Mouse (Mus musculus) right cerebral cortex, postnatal 36 days (tissue): ENCODE results near the gene Dgkh.
A peak's percentile ranks its signal among the peaks of the same experiment; 100 is the strongest.

ENCODE experiments used
- DNase-seq, 2 experiments: peaks; one replicate each; pipeline ENCODE4 v3.0.0; 2022; ENCODE audit warnings: low spot score in 2 of 2, mixed read lengths in 1 of 2

Dgkh gene

DNA sequence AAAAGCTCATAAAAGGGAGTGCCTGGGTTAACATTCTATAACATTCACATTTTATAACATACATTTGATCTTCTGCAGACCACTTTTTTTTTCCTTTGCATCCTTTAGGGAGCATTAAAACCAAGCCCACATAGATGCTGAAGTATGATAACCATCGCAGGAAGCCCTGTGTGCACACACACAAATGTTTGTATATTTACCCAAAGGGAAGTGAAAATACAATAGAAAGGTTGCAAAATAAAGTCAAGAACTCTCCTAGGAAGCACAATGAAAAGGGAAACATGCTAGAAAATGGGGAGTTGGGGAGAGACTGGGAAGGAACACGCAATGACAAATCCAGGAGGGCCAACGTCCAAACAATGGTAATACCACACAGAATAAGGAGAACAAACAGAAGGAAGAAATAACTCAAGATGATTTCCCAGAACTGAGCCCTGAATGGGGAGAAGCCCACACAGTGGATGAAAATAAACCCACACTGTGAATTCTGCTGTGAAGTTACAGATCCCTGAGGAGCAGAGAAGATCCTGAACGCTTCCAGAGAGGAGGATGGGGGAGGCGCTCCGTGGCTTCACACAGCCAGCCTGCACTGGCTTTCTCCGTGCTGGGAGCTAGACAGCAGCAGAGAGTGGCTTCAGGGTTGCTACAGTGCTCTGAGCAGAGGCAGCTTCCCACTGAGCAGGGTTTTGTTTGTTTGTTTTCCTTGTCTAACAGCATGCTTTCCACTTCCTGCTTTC, 54.6 kb downstream of the Dgkh start:
- DNase-seq: peak; percentile 80 to 89

DNA sequence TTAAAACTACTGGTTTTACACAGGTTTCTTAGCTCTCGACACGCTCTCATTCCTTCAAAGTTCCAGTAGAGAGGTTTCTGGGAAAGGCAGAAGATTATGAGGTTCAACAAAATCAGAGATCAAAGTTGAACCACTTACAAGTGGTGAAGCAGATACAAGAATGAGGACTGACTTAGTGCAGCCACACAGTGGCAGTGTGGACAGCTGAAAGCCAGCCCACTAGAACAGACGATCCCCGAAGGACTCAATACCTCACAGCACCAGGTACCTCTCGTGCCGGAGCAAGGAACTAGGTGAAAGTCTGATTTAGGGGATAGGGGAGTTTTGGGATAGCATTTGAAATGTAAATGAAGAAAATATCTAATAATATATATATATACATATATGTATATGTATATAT, 56.1 kb downstream of the Dgkh start:
- no peak for DNase-seq

DNA sequence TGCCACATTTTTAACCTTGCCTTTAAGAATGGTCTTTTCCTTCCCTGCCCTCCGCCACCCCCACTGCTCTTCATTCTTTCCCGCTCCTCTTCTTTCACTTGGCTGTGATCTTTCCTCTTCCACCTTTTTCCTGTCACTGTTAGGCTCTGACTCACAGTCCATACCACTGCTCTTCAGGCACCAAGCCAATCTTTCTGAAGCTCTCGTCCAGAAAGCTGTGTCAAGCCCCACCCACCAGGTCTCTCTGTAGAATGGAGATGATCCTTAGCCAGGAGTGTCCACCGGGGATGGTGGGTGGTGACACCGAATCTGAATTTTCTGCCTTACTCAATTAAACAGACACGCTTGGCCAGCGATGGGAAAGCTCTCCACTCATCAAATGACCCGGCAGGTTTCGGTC, 58.0 kb downstream of the Dgkh start:
- DNase-seq: no peak

DNA sequence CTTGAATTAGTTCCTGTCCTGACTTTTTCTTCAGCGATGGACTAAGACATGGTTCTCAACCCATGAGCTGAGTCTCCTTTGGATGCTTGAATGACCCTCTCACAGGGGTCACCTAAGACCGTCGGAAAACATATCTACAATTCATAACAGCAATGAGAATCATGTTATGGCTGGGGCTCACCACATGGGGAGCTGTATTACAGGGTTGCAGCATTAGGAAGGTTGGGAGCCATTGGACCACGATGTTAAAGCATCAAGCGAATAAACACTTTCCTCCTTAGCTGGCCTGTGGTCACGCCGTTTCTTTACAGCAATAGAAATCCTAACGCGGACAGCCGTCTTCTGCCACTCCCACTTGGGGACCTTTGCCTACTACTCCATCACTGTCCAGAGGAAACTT, 62.6 kb downstream of the Dgkh start:
- no peak for DNase-seq

DNA sequence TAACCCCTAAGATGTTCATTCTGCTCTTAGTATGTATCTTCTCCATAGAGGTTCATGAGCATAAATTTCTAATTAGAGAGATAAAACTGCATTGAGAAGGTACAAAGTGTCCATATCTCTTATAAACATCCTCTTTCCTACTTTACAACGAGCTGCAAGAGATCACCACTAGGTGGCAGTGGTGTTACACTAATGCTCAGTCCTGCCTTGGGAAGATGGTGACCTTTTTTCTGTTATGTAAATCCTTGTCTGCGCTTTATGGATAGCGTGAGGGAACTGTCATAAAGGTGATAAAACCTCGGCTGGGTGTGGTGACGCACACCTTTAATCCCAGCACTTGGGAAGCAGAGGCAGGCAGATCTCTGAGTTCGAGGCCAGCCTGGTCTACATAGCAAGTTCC, 64.3 kb downstream of the Dgkh start:
- DNase-seq: peak; percentile 60 to 62

DNA sequence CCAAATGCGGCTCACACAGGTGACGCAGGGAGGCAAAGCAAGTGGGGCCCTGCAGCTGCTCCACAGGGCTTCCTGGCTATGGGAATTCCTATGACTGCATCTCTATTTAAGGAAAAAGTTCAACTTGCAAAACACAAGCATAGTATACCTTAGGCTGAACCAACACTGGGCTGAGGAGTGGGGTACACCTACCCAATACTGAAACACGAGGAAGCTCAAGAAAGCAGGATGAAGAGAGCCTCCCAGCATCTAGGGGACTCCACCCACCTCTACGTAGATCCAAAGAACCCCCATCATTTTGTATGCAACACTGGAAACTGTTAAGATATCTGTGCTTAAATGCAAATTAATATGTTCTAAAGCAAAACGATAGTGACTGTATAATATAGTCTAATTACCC, 64.8 kb downstream of the Dgkh start:
- no peak for DNase-seq

DNA sequence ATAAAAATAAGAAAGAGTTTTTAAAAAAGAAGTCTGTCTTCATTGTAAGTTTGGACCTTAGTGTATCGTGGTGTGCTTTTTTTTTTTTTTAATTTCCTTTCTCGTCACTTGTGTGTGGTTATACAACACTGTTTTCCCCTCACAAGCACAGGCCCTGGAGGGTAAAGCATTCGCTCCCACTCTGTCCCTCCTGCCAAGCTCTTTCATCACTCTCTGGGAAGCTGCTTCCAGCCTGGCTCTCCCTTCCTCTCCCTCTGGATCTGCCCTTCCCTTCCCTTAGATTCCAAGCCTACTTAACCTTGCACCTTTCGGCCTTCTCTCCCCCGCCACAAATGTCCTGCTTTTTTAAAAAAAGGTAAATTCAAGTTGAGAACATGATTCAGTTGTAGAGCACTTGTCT, 69.9 kb downstream of the Dgkh start:
- no peak for DNase-seq

DNA sequence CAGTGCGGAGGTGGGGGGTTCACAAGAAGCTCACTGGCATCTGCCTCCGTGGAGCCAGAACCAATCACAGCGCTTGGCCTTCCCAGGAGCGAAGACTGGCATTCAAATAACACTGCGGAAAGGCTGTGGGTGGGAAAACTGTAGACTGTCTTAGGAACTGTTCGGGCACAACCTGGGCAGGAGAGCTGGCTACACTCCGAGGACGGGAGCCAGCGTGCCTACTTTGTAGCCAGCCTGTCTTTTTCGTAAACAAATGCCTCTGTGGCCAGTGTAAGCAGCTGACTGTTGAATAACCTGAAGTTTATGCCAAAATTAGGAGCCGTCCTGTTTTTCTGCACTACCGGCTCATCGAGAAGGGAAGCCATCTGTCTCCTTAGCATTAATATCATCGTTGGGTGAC, 71.1 kb downstream of the Dgkh start:
- DNase-seq: peak in 1 of 2 experiments; percentile 20

DNA sequence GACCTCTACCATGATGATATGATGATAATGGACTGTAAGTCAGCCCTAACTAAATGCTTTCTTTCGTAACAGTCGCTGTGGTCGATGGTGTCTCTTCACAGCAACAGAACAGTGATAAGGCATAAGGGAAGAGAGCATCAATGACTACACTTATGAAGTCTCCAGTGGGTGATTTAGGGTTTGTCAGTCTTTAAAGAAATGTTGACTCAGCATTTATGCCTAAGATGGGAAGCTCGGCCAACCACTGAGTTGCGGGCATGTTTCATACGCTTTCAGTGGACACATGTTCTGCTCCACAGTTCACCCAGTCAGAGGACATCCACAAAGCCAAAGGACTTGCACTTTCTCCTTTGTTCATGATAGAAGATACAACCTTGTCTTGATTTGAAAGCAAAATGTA, 73.9 kb downstream of the Dgkh start:
- no peak for DNase-seq

DNA sequence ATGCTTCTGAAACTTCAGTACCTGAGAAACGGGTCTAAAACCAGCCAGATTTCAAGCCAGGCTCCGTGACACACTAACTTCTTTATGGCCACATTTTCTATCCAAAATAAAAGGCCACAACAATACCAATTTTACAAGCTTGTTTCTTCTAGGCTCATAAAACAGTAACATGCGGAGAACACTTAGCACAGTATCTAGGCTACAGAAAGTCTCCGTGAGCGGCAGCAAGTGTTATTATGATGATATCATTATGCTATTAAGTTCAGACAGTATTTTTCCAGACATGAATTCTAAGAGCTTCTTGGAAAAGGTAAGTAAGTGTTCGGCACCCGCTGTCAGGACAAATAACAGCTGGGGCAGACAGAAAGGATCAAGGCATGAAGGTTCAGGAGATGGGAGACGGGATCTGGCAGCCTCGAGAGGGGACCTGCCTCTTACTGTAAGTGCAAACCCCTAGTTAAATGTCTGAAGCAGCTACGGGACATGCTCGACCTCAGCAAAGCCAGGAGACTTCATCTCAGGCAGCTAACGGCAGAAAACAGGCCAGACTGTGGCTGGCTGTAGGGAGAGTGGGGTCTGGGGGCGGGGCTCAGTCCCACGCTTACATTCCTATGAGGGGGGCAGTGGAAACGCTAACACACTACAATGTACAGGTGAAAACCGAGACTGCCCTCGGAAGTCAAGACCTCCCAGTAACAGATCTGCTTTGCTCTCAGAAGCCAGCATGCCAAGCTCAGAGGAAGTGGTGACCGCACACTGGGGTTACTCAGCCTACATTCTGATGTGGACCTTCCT, 75.5 kb downstream of the Dgkh start:
- DNase-seq: no peak

DNA sequence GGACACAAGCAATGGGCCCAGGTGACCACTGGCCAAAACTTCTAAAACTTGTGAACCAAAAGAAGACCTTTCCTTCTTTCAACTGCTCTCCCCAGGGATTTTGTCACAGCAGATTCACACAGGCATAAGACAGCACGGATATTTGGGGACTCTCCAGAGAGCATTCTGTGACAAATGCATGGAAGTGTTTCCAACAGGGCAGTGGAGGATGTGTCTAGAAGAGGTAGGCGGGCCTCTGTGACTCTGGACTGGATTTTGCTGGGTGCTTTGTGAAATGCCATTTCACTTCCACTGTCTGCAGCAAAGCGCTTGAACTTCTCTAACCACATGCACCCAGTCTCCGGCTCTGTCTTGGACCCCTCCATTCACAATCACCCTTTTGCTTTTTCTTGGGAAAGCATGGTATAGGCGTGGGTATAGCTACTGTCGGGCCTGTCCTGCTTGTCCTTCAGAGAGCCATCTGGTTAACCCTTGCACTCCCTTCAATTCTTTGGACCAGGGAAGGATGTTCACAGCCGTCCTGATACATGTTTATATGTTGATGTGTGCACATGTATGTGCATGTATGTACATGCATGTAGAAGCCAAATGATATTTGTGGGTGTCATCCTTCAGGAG, 77.5 kb downstream of the Dgkh start:
- DNase-seq: peak in 1 of 2 experiments; percentile 53

DNA sequence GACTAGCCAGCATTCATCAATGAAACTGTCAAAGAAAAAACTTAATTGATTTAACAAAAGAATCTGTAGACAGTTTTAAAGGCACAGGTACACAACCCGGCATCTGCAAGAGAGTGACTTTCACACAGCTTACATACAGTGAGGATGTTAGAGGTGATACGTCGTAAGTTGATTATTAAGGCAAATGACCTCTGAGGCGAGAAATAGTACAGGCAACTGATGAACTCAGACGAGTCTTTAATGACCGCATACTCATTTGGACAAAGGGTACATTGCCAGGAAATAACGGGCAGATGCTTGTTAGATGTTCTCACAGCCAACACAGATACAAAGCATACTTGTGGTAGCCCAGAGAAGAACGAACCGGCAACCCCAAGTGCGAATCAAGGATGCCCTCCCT, 78.4 kb downstream of the Dgkh start:
- no peak for DNase-seq

DNA sequence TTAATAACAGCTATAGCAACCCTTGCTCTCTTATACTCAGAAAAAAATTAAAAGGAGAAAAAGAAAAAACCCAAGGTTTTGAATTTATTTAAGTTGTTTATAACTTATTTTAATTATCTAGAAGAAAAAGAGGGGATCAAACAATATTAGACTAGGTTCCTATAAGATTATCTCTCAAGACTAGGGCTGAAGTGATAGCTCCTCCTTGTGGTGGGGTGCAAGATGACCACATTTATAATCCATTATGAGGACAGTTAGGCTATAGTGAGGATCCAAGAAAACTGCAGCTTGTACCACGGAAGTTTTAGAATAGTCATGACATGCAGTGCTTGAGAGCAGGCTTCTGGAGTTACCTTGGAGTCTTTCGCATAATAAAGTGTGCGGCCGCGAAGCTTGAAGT, 79.2 kb downstream of the Dgkh start:
- no peak for DNase-seq

DNA sequence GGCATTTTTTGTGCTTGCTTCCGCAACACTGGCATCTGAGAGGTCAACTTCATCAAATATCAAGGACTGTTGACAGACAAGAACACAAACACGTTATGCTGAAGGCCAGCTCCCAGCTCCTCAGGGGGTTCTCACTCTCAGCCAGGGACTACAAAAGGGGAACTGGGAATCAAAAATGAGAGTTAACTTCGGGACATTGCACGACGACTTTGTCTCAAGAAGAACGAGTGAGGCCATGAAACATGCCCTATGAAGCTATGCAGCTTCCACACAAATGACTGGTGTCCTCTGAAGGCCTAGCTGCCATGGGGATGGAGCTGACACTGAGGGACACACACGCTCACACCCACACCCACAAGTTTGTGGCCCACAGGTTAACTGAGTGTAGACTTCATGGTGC, 80.9 kb downstream of the Dgkh start:
- DNase-seq: no peak

DNA sequence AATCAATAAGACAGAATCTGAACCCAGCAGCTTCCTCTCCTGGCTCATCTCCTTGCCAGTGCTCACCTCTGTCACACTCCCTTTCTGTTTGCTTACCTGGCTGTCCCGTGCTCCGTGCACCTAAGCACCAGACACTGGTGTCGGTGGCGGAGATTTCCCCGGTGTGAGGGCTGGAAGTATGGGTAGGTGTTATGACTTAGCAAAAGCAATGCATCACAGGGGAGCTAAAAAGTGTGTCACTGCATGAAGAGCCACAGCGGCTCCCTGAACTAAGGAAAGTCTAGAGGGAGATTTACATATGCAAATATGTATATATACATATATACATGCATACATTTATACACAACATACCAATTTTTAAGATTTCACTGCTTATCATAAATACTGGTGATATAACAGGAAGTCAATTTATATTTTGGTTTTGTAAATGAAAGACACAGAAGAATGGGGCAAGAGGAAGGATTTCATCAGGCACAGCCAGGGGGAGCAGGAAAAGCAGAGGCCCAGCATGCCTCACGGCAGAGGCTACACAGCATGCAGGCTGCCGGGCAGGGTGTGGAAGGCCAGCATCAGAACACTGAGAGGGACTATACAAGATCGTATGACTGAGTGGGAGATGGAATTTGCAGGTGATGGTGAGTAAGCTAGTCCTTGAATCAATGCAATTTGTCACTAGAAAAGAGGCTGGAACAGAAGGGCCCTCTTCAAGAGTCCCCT, 82.0 kb downstream of the Dgkh start:
- no peak for DNase-seq

DNA sequence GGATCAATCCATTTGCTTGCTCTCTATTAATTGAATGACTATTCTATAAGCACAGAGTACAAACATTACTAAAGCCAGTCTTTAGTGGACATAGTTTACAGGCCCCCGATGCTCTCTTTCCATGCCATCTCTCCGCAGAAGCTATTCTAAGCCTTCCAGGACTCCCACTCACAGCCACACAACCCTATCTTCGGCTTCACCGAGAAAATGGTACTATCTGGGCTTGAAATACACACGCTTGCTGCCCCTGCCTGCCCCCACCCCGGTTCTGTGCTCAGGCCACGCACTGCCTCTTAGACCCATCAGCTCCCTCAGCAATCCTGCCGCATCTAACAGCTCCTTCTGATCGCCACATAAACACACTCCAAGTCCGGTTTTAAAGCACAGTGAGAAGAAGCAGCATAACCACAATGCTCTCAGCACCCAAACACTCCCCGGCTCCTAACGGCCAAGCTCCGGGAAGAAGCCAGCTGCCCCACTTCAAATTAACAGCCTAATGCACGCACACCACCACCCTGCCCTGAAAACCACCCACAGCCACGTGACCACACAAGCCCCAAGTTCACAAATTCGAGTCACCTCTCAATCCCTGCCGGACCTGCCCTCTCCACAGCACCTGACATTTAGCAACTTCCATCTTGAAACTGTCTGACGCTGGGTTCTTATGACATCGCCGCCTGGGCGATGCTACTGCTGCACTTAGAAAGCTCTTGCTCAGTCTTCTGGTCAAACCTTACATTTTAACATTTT, 82.9 kb downstream of the Dgkh start:
- DNase-seq: no peak

DNA sequence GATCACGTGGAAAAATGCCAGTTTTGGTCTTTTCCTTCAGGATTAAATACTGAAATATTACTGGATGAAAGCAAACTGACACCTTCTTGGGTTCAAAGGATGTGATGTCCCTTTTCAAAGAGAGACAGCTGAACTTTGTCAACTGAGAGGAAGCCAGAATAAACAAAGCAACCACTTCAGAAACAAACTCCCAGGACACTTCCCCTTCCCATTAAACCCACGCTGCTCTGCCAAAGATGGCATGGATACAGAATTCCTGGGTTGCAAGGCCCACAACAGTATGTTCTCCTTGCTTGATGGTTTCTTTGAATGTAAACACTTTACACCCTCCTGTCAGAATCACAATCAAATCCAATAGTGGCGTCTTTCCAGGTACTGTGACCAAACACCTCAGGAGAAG, 87.0 kb downstream of the Dgkh start:
- DNase-seq: no peak

DNA sequence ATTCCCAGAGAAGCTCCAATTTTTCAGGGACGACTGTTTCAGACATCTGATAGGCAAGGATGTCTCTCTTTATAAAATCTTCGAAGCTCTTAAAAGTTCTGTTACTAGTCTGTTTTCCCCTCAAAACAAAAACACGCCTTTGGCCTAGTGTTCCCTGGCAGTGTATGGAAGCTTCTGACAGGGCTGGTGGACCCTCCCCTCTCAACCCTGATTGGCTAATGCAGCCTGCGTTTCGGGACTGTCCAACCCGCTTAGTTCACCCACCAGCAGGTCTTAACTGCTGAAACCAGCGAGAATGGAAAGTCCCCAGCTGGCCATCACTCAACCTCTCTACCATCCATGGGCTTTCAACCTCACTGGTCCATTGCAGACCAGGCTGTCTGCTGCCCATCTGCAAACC, 91.3 kb downstream of the Dgkh start:
- no peak for DNase-seq

DNA sequence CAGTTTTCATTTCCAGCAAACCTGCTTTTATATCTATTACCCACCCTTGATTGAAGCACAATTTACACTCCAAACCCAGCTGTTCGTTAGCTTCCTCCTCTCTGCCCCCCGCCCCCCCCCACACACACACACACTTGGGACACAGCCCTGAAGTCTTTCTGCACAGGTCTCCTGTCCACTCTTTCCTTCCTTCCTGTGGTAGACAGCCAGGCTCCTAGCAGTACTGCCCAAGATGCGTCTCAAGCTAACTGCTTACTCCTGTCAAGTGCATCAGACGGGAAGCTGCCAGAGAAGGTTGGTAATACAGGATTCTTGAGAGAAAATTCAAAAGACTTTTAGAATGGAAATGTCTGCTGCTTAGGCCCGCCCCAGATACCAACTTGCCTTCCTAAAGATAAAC, 92.9 kb downstream of the Dgkh start:
- no peak for DNase-seq

DNA sequence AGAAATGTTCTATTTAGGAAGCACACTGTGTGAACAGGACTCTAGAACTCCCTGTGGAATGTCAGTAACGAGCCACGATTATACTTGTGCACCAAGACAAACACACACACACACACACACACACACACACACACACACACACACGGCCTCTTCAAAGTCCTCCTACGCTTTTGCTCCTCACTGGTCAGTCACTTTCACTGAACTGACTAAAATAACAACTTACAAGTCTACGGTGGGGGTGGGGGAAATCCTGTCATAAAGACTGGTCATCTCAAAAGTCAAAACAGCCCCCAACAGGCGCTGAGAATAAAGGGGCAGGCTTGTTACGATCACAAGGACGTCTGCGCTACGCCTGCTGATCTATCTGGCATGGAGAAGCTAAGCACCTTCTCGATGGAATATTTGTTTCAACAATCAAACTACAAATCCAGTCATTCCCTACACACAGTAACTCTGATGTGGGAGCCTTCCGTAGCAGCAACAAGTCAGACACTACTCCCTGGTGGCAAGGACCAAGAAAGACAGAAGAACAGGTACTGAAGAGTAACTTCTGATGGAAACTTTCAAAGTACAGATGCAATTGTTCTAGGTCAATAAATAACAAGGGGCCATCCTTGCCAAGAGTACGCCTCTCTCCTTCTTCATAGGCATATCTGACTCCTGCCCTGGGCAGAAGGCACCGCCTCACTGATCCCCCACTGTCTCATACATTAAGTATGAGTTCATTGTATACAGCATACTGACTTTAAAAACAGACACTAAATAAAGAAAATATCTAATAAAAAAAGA, 96.8 kb downstream of the Dgkh start:
- DNase-seq: no peak

DNA sequence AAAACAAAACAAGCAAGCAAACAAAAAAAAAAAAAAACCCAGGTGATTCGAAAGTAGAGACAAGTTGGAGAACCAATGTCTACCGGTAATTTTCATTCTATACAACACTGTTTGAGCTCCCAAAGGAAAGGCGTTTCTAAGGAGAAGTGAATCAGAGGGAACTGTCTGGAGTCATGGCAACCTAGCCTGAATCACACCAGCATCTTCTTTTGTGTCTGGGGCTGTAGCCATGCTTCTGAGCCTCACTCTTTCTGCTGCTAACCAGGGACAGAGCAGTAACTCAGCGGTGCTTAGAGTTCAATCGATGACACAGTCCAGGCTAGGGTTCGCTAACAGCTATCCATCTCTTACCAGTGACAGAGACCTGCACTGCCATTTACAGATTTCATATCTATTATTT, 99.8 kb downstream of the Dgkh start:
- no peak for DNase-seq
